Mouse (Mus musculus): ENCODE results near the gene Obox7. TPM values are rescaled to one million over a fixed set of nuclear protein-coding genes. Genes with fewer than 3 reads are reported as not detected.
A peak's percentile ranks its signal among the peaks of the same experiment; 100 is the strongest.
"Not testable (repeated sequence)": the region's sequence is repeated elsewhere in the genome, so short reads cannot be mapped to it uniquely, and the experiment has no call there.

Obox7 gene
- not detected for total RNA-seq (2022)

GRCm38 (mm10) chr7:14659196-14659595 is at the start of gene Obox7:
TSS of gene Obox7 (plus strand) at chr7:14659496.
- DNase-seq (ENCODE audit: low spot score) = not testable (repeated sequence)

GRCm38 (mm10) chr7:14622556-14623542 is 36.4 kb upstream of the Obox7 start:
- peak; percentile 3 for DNase-seq (ENCODE audit: low spot score)

Other genes starting within 250 kb of the Obox7 start
- not detected for gene Sult2a8, start 212.7 kb upstream of the Obox7 start, total RNA-seq (2022)
- not detected for gene Sult2a7, start 165.3 kb upstream of the Obox7 start, total RNA-seq (2022)
- under 1 TPM in 2 of 4 experiments, not detected in 2; 0.03 to 0.19 TPM for gene Vmn1r90, start 96.0 kb upstream of the Obox7 start, total RNA-seq (2022)

Data from heart, adult 8-10 months (tissue).